Mouse (Mus musculus) stomach, postnatal 0 days (tissue): ENCODE data around the gene Rnf216.

Experiments
- CTCF ChIP-seq: IDR thresholded peaks from 2 replicates; pipeline ENCODE4 v1.5.1; 2016; ENCODE audit warnings: antibody characterized with exemption, low read depth, mild to moderate bottlenecking, moderate library complexity
- EP300 ChIP-seq: optimal IDR thresholded peaks from 2 replicates; pipeline ENCODE3; 2016; ENCODE audit warnings: antibody characterized with exemption

DNA sequence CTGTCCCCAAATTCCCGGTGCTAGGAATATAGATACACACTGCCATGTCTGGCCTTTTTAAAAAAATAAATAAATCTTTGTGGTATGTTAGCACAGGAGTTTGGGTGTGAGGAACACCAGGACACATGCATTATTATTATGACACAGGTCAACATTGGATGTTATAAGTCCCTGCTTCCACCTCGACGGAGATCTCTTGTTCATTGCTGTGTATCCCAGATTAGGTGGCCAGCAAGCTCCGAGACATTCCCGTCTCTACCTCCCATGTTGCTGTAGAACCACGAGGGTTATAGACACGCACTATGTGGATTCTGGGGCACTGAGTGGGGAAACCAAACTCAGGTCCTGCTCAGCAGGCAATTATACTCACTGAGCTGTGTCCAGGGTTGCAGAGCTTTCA is 17.5 kb downstream of the Rnf216 start:
- TF ChIP-seq CTCF (no peak), EP300 (no peak)
